In genomic region chr5:138137935-138138549, GRCm38 (mm10) we compare ENCODE assay signal across 8 mouse cellular contexts. TPM values are rescaled to one million over a fixed set of nuclear protein-coding genes. Genes with fewer than 3 reads are reported as not detected.
DNase-seq lines count a peak whose midpoint lies in the region; ATAC-seq and TF ChIP-seq lines count a peak whose summit lies in the region.

No protein-coding gene starts in this region.

- H3K27ac ChIP-seq in limb, embryonic 11.5 days (replicated peaks; ENCODE audit: low read depth, low read length): no peak overlapping the region
- no peak overlapping the region for H3K27ac ChIP-seq in limb, embryonic 10.5 days
- no peak overlapping the region for H3K27ac ChIP-seq in lung, embryonic 14.5 days (ENCODE audit: low read depth)

- no peaks in the 10 kb centered on the region for H3K4me1 ChIP-seq in limb, embryonic 11.5 days (ENCODE audit: control insufficient read depth, insufficient read depth, low read length)
- H3K4me1 ChIP-seq in limb, embryonic 10.5 days: no peaks in the 10 kb centered on the region
- H3K4me1 ChIP-seq in lung, embryonic 14.5 days (ENCODE audit: insufficient read depth): no peaks in the 10 kb centered on the region

- no peaks in the 10 kb centered on the region for H3K27me3 ChIP-seq in limb, embryonic 11.5 days (ENCODE audit: control insufficient read depth, insufficient read depth, low read length)
- H3K27me3 ChIP-seq in limb, embryonic 10.5 days (ENCODE audit: low read depth, poor library complexity, severe bottlenecking): no peaks in the 10 kb centered on the region
- no peaks in the 10 kb centered on the region for H3K27me3 ChIP-seq in lung, embryonic 14.5 days (ENCODE audit: insufficient read depth, low read length)

- ATAC-seq in limb, embryonic 11.5 days (ENCODE audit: insufficient number of reproducible peaks, low FRiP score, low TSS enrichment, low read depth): 0 out of 2 replicates have a peak, but pooled peaks have one; percentile 51
- ATAC-seq in lung, embryonic 14.5 days (ENCODE audit: insufficient read depth): peak; percentile 70; the same call in 1 of the 2 replicates

- no peak overlapping the region for H3K4me2 ChIP-seq in limb, embryonic 11.5 days (ENCODE audit: low read depth, severe bottlenecking)
- no peak overlapping the region for H3K4me2 ChIP-seq in lung, embryonic 14.5 days

- DNase-seq in adrenal gland, postnatal 10 days: peak; percentile 58
- DNase-seq in adrenal gland, adult 18-20 months (ENCODE audit: low spot score in 2 of 2): no peak
- DNase-seq in limb, embryonic 11.5 days (ENCODE audit: low spot score): peak; percentile 45
- DNase-seq in limb, embryonic 10.5 days (ENCODE audit: low spot score): no peak
- peak; percentile 64 for DNase-seq in brain, adult 2 months (ENCODE audit: low read depth, low spot score)
- peak; percentile 77 for DNase-seq in induced T-regulatory cell, adult 2 months (ENCODE audit: low read depth)
- DNase-seq in lung, embryonic 14.5 days: peak; percentile 87
- DNase-seq in thymus, postnatal 4 days: peak; percentile 49

- peak; percentile 73 for TF ChIP-seq CTCF in lung, embryonic 14.5 days (IDR thresholded peaks at IDR 0.05; ENCODE audit: low read depth)

- no peak overlapping the region for H3K4me3 ChIP-seq in limb, embryonic 11.5 days (ENCODE audit: low read depth, low read length)
- H3K4me3 ChIP-seq in limb, embryonic 10.5 days: no peak overlapping the region
- no peak overlapping the region for H3K4me3 ChIP-seq in lung, embryonic 14.5 days (ENCODE audit: low read depth, low read length)

- WGBS in limb, embryonic 11.5 days: 63% methylated on average over 8 of the region's 8 CpGs
- 66% methylated on average over 8 of the region's 8 CpGs for WGBS in limb, embryonic 10.5 days
- 49% methylated on average over 8 of the region's 8 CpGs for WGBS in lung, embryonic 14.5 days

- H3K9ac ChIP-seq in limb, embryonic 11.5 days (ENCODE audit: low read length): no peak overlapping the region
- H3K9ac ChIP-seq in lung, embryonic 14.5 days: no peak overlapping the region

- H3K9me3 ChIP-seq in limb, embryonic 11.5 days (ENCODE audit: control insufficient read depth, low read length): no peaks in the 10 kb centered on the region
- H3K9me3 ChIP-seq in limb, embryonic 10.5 days (replicated peaks): no peaks in the 10 kb centered on the region
- H3K9me3 ChIP-seq in lung, embryonic 14.5 days (ENCODE audit: low read depth, low read length): no peaks in the 10 kb centered on the region

- peaks cover 10% of the 10 kb centered on the region; the same call in 1 of the 2 replicates for H3K36me3 ChIP-seq in limb, embryonic 11.5 days (ENCODE audit: control insufficient read depth, insufficient read depth, low read length)
- H3K36me3 ChIP-seq in limb, embryonic 10.5 days: peaks cover 44% of the 10 kb centered on the region
- H3K36me3 ChIP-seq in lung, embryonic 14.5 days (ENCODE audit: insufficient read depth): peaks cover 26% of the 10 kb centered on the region

RNA-seq across cellular contexts. Expression of gene Zfp113, which starts 17.5 kb away (rescaled TPM):
- total RNA-seq in adrenal gland, postnatal 10 days (2021): 10 to 100 TPM; 10.6 to 14.3 TPM
- 10 to 100 TPM; 10.1 to 10.9 TPM for total RNA-seq in adrenal gland, adult 18-20 months (2021)
- 21.1 and 23.6 TPM in 2 replicates for polyA plus RNA-seq in limb, embryonic 11.5 days (2014; fragmentation: Nextera tagmentation; extraction: Ambion mirVana)
- 29.7 and 36.3 TPM in 2 replicates for polyA plus RNA-seq in limb, embryonic 10.5 days (2016; fragmentation: Nextera tagmentation; extraction: Ambion mirVana)
- 16.6 and 18.1 TPM in 2 replicates for polyA plus RNA-seq in lung, embryonic 14.5 days (2014; fragmentation: Nextera tagmentation; extraction: Ambion mirVana)

RNA-seq across cellular contexts. Expression of gene Zscan21, which starts 21.3 kb away (rescaled TPM):
- total RNA-seq in adrenal gland, postnatal 10 days (2021): 10 to 100 TPM; 17.3 to 19.4 TPM
- 10 to 100 TPM; 13.4 to 15.3 TPM for total RNA-seq in adrenal gland, adult 18-20 months (2021)
- polyA plus RNA-seq in limb, embryonic 11.5 days (2014; fragmentation: Nextera tagmentation; extraction: Ambion mirVana): 94.4 and 96.4 TPM in 2 replicates
- polyA plus RNA-seq in limb, embryonic 10.5 days (2016; fragmentation: Nextera tagmentation; extraction: Ambion mirVana): 87.1 and 97.2 TPM in 2 replicates
- polyA plus RNA-seq in lung, embryonic 14.5 days (2014; fragmentation: Nextera tagmentation; extraction: Ambion mirVana): 63.0 and 64.9 TPM in 2 replicates

RNA-seq across cellular contexts. Expression of gene Cops6, which starts 22.8 kb away (rescaled TPM):
- total RNA-seq in adrenal gland, postnatal 10 days (2021): 100 to 1,000 TPM; 151 to 155 TPM
- 100 to 1,000 TPM; 130 to 145 TPM for total RNA-seq in adrenal gland, adult 18-20 months (2021)
- polyA plus RNA-seq in limb, embryonic 11.5 days (2014; fragmentation: Nextera tagmentation; extraction: Ambion mirVana): 300 and 307 TPM in 2 replicates
- polyA plus RNA-seq in limb, embryonic 10.5 days (2016; fragmentation: Nextera tagmentation; extraction: Ambion mirVana): 381 and 386 TPM in 2 replicates
- polyA plus RNA-seq in lung, embryonic 14.5 days (2014; fragmentation: Nextera tagmentation; extraction: Ambion mirVana): 256 and 259 TPM in 2 replicates

RNA-seq across cellular contexts. Expression of gene Ap4m1, which starts 33.8 kb away (rescaled TPM):
- total RNA-seq in adrenal gland, postnatal 10 days (2021): 10 to 100 TPM; 19.7 to 31.9 TPM
- 10 to 100 TPM; 15.9 to 18.5 TPM for total RNA-seq in adrenal gland, adult 18-20 months (2021)
- 19.5 and 21.2 TPM in 2 replicates for polyA plus RNA-seq in limb, embryonic 11.5 days (2014; fragmentation: Nextera tagmentation; extraction: Ambion mirVana)
- polyA plus RNA-seq in limb, embryonic 10.5 days (2016; fragmentation: Nextera tagmentation; extraction: Ambion mirVana): 26.4 and 32.0 TPM in 2 replicates
- 19.2 and 20.6 TPM in 2 replicates for polyA plus RNA-seq in lung, embryonic 14.5 days (2014; fragmentation: Nextera tagmentation; extraction: Ambion mirVana)

RNA-seq across cellular contexts. Expression of gene Mcm7, which starts 34.2 kb away (rescaled TPM):
- 10 to 100 TPM; 52.6 to 68.5 TPM for total RNA-seq in adrenal gland, postnatal 10 days (2021)
- 10 to 100 TPM; 17.3 to 28.1 TPM for total RNA-seq in adrenal gland, adult 18-20 months (2021)
- 336 and 343 TPM in 2 replicates for polyA plus RNA-seq in limb, embryonic 11.5 days (2014; fragmentation: Nextera tagmentation; extraction: Ambion mirVana)
- polyA plus RNA-seq in limb, embryonic 10.5 days (2016; fragmentation: Nextera tagmentation; extraction: Ambion mirVana): 384 and 399 TPM in 2 replicates
- polyA plus RNA-seq in lung, embryonic 14.5 days (2014; fragmentation: Nextera tagmentation; extraction: Ambion mirVana): 225 and 233 TPM in 2 replicates

Comparison
In these comparisons a context has a peak if more than half of its experiments do, and no peak if none do; other contexts are left out.
1. DNase-seq: peak in adrenal gland, postnatal 10 days (single experiment), limb, embryonic 11.5 days (single experiment), brain, adult 2 months (single experiment), induced T-regulatory cell, adult 2 months (single experiment), lung, embryonic 14.5 days (single experiment) and thymus, postnatal 4 days (single experiment); none in adrenal gland, adult 18-20 months (0 of 2) and limb, embryonic 10.5 days (single experiment).